Mouse (Mus musculus): ENCODE data around the gene Sh3bp1. TPM values are rescaled to one million over a fixed set of nuclear protein-coding genes. Genes with fewer than 3 reads are reported as not detected.

Gene Sh3bp1
- polyA plus RNA-seq, 1 experiment from 2014 or later, result 23.3 TPM

Small RNA genes within 50 kb of the gene (microRNA-seq; reads per million reads assigned to microRNA genes)
- gene Mir6955, result not detected

Other genes starting within 250 kb of the Sh3bp1 start
- 0.06 and 0.13 TPM in 2 replicates for gene Elfn2, start 181.0 kb upstream of the Sh3bp1 start, polyA plus RNA-seq (2015; fragmentation: Nextera tagmentation; extraction: Ambion mirVana)
- 17.2 and 18.2 TPM in 2 replicates for gene Mfng, start 126.3 kb upstream of the Sh3bp1 start, polyA plus RNA-seq (2015; fragmentation: Nextera tagmentation; extraction: Ambion mirVana)
- gene Card10, start 96.7 kb upstream of the Sh3bp1 start, polyA plus RNA-seq (2015; fragmentation: Nextera tagmentation; extraction: Ambion mirVana), result 5.2 and 6.1 TPM in 2 replicates
- gene Cdc42ep1, start 57.1 kb upstream of the Sh3bp1 start, polyA plus RNA-seq (2015; fragmentation: Nextera tagmentation; extraction: Ambion mirVana), result 34.5 and 36.1 TPM in 2 replicates
- gene Lgals2, start 44.2 kb upstream of the Sh3bp1 start, polyA plus RNA-seq (2015; fragmentation: Nextera tagmentation; extraction: Ambion mirVana), result 1,298 and 1,309 TPM in 2 replicates
- gene Gga1, start 22.6 kb upstream of the Sh3bp1 start, polyA plus RNA-seq (2015; fragmentation: Nextera tagmentation; extraction: Ambion mirVana), result 56.3 and 57.4 TPM in 2 replicates
- gene Gm49510, start 101 bp upstream of the Sh3bp1 start, polyA plus RNA-seq (2015; fragmentation: Nextera tagmentation; extraction: Ambion mirVana), result 0.21 and 0.55 TPM in 2 replicates
- gene Pdxp, start 14.2 kb downstream of the Sh3bp1 start, polyA plus RNA-seq (2015; fragmentation: Nextera tagmentation; extraction: Ambion mirVana), result 2.2 and 6.4 TPM in 2 replicates
- gene Lgals1, start 27.0 kb downstream of the Sh3bp1 start, polyA plus RNA-seq (2015; fragmentation: Nextera tagmentation; extraction: Ambion mirVana), result 865 and 927 TPM in 2 replicates
- 38.1 and 43.7 TPM in 2 replicates for gene Nol12, start 35.2 kb downstream of the Sh3bp1 start, polyA plus RNA-seq (2015; fragmentation: Nextera tagmentation; extraction: Ambion mirVana)
- gene Triobp, start 48.0 kb downstream of the Sh3bp1 start, polyA plus RNA-seq (2015; fragmentation: Nextera tagmentation; extraction: Ambion mirVana), result 54.3 and 58.7 TPM in 2 replicates
- 438 and 456 TPM in 2 replicates for gene H1f0, start 128.7 kb downstream of the Sh3bp1 start, polyA plus RNA-seq (2015; fragmentation: Nextera tagmentation; extraction: Ambion mirVana)
- gene Galr3, start 142.1 kb downstream of the Sh3bp1 start, polyA plus RNA-seq (2015; fragmentation: Nextera tagmentation; extraction: Ambion mirVana), result 1.8 and 2.3 TPM in 2 replicates
- 56.4 and 57.5 TPM in 2 replicates for gene Ankrd54, start 163.1 kb downstream of the Sh3bp1 start, polyA plus RNA-seq (2015; fragmentation: Nextera tagmentation; extraction: Ambion mirVana)
- 221 and 238 TPM in 2 replicates for gene Eif3l, start 175.4 kb downstream of the Sh3bp1 start, polyA plus RNA-seq (2015; fragmentation: Nextera tagmentation; extraction: Ambion mirVana)
- 5.2 and 6.3 TPM in 2 replicates for gene Micall1, start 209.1 kb downstream of the Sh3bp1 start, polyA plus RNA-seq (2015; fragmentation: Nextera tagmentation; extraction: Ambion mirVana)
- gene Polr2f, start 241.2 kb downstream of the Sh3bp1 start, polyA plus RNA-seq (2015; fragmentation: Nextera tagmentation; extraction: Ambion mirVana), result 287 and 317 TPM in 2 replicates
- 4.2 and 5.7 TPM in 2 replicates for gene 1700088E04Rik, start 241.5 kb downstream of the Sh3bp1 start, polyA plus RNA-seq (2015; fragmentation: Nextera tagmentation; extraction: Ambion mirVana)

Measured in intestine, embryonic 16.5 days (tissue).